Mouse (Mus musculus) testis, adult 2 months (tissue): Measurements from ENCODE around the gene Mvp.

Source experiments
- CTCF ChIP-seq: fragments of 200-500 bp; IDR thresholded peaks from 2 replicates; pipeline ENCODE4 v1.5.1; 2012; ENCODE audit warnings: low read depth, mild to moderate bottlenecking, inconsistent platforms, low read length, moderate library complexity; ENCODE audit not compliant: control insufficient read depth, insufficient read depth, insufficient replicate concordance
- POLR2A ChIP-seq: fragments of 200-500 bp; IDR thresholded peaks from 2 replicates; pipeline ENCODE4 v1.6.1; 2012; ENCODE audit warnings: low read depth, mild to moderate bottlenecking, inconsistent platforms, low read length, moderate library complexity; ENCODE audit not compliant: control insufficient read depth

DNA sequence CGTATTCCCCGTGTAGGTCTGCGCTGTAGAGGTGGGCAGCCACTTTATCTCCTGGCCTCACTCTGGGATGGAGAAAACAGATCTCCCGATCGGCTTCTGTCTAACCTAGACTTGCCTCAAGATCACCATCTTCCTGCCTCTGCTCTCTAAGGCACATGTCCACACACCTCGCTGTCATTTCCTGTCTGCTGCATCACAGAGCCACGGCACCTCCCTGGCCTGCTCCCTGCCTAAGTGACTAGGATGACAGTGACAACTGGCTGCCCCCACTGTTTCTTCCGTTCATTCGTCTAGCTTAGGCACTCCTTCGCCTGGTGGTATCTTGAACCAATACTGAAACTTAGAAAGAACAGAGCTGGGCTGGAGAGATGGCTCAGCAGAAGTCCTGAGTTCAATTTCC is 14.9 kb downstream of the Mvp start:
- no peak for TF ChIP-seq CTCF
- no peak for TF ChIP-seq POLR2A
